Mouse (Mus musculus): Measurements from ENCODE around the gene Hpse2.

Hpse2 gene

DNA sequence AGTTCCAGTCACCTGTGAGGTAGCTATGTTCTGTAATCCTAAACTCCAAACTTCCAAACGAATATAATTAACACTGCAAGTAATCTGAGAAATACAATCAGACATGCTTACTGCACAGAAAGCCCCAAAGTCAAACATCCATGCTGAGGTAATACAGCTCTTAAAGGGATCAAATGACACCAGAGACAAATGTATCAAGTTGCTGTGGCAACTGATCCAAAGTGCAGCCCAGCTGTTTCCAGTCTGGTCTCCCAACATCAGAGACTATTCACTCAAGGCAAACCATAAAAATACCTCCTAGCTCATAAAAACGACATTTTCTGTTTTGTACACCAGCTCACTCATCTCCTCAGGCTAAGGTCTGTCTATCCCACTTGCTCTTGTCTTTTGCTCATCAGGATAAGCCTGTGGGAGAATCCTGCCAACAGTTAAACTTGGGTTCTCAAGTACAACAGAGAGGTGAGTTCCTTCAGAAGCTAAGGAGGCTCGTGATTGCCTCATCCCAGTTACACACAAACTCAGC lies 440.0 kb downstream of the Hpse2 start:
- no peak for DNase-seq (ENCODE audit: low read depth, low spot score)
- H3K27me3 ChIP-seq (ENCODE audit: control insufficient read depth, insufficient read depth, low read length, poor library complexity, severe bottlenecking), result no peaks in the 10 kb centered on the region
- H3K36me3 ChIP-seq (ENCODE audit: control insufficient read depth, insufficient read depth, low read length, poor library complexity, severe bottlenecking), result no peaks in the 10 kb centered on the region

DNA sequence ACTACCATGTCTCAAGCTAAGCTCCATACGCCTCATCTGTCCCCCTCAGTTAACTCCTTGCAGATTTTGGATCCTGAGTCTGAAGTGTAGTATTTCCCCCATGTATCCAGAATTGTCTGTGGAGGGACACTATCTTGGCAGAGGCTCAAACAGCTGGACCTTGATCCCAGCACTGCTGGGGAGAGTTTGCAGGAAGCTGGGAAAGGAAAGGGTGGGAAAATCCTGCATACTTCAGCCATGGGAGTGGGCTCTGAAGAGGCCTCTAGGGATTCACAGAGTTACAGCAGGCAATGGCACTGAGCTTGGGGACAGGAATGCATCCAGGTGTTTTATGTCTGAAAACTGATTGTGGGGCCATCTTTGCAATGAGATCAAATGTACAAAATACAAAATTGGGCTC lies 450.6 kb downstream of the Hpse2 start:
- no peaks in the 10 kb centered on the region for H3K27me3 ChIP-seq (ENCODE audit: control insufficient read depth, insufficient read depth, low read length, poor library complexity, severe bottlenecking)
- H3K36me3 ChIP-seq (ENCODE audit: control insufficient read depth, insufficient read depth, low read length, poor library complexity, severe bottlenecking), result no peaks in the 10 kb centered on the region
- no peak for DNase-seq (ENCODE audit: low read depth, low spot score)

GRCm38 (mm10) chr19:42936661-42937193 lies 451.4 kb downstream of the Hpse2 start:
- Histone ChIP-seq H3K27me3 (ENCODE audit: control insufficient read depth, insufficient read depth, low read length, poor library complexity, severe bottlenecking) (no peaks in the 10 kb centered on the region), H3K36me3 (ENCODE audit: control insufficient read depth, insufficient read depth, low read length, poor library complexity, severe bottlenecking) (no peaks in the 10 kb centered on the region)
- DNase-seq (ENCODE audit: low read depth, low spot score), result no peak

DNA sequence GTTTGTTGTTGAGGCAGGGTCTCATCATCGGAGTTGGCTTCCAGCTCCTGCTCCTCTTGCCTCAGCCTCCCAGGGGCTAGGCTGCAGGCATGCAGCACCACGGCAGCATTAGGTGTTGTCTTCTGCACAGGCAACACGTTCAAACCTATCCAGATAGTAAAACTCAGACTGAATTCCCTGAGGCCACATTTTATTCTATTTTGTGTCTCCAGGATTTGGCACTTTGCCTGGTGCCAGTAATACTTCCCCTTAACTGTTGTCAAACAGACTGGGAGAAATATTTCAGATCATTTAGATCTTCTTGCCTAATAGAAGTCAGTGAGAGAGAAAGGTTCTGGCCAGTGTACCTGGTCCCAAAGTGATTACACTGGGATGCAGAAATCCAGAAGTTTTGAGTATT lies 458.5 kb downstream of the Hpse2 start:
- no peak for DNase-seq (ENCODE audit: low read depth, low spot score)
- H3K36me3 ChIP-seq (ENCODE audit: control insufficient read depth, insufficient read depth, low read length, poor library complexity, severe bottlenecking), result no peaks in the 10 kb centered on the region
- no peaks in the 10 kb centered on the region for H3K27me3 ChIP-seq (ENCODE audit: control insufficient read depth, insufficient read depth, low read length, poor library complexity, severe bottlenecking)

DNA sequence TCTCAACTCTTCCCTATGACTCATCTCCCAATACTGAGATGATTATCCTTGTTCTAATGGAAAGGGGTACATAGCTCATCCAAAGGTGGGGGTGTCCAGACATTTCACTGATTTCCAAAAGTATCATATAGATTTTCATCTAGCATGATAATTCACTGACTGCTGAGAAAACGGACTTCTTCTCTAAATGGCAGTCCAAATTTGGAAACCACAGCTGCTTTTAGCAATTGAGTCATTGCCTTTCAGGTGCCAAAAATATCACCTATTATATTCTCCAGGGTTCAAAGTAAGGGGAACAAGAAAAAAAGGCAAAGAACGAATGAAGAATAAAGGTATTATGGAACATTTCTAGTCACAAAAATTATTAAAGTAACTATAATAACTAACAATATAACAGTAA lies 459.9 kb downstream of the Hpse2 start:
- H3K36me3 ChIP-seq (ENCODE audit: control insufficient read depth, insufficient read depth, low read length, poor library complexity, severe bottlenecking), result no peaks in the 10 kb centered on the region
- H3K27me3 ChIP-seq (ENCODE audit: control insufficient read depth, insufficient read depth, low read length, poor library complexity, severe bottlenecking), result no peaks in the 10 kb centered on the region
- no peak for DNase-seq (ENCODE audit: low read depth, low spot score)

GRCm38 (mm10) chr19:42922610-42923009 lies 465.5 kb downstream of the Hpse2 start:
- no peaks in the 10 kb centered on the region for H3K27me3 ChIP-seq (ENCODE audit: control insufficient read depth, insufficient read depth, low read length, poor library complexity, severe bottlenecking)
- no peaks in the 10 kb centered on the region for H3K36me3 ChIP-seq (ENCODE audit: control insufficient read depth, insufficient read depth, low read length, poor library complexity, severe bottlenecking)
- DNase-seq (ENCODE audit: low read depth, low spot score), result no peak

GRCm38 (mm10) chr19:42913703-42914102 lies 474.5 kb downstream of the Hpse2 start:
- Histone ChIP-seq H3K36me3 (ENCODE audit: control insufficient read depth, insufficient read depth, low read length, poor library complexity, severe bottlenecking) (no peaks in the 10 kb centered on the region), H3K27me3 (ENCODE audit: control insufficient read depth, insufficient read depth, low read length, poor library complexity, severe bottlenecking) (no peaks in the 10 kb centered on the region)
- DNase-seq (ENCODE audit: low read depth, low spot score), result no peak

DNA sequence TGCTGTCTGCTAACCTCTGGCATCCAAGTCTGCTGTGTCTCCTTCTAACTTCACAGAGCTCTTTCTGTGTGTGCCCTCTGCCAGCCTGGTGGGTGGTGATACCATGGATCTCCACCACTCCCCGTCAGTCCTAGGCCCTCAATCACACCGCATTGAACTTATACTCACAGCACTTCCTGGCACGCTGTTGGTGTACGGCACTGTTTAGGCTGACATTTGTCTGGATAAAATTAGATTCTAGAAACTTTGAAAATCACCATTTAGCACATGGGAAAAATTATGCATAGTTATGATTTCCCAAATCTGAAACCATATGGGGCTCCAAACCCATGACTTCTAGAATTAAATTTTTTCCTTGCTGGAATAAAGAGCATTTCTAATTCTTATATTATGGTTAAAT lies 478.4 kb downstream of the Hpse2 start:
- no peak for DNase-seq (ENCODE audit: low read depth, low spot score)
- Histone ChIP-seq H3K36me3 (ENCODE audit: control insufficient read depth, insufficient read depth, low read length, poor library complexity, severe bottlenecking) (no peaks in the 10 kb centered on the region), H3K27me3 (ENCODE audit: control insufficient read depth, insufficient read depth, low read length, poor library complexity, severe bottlenecking) (no peaks in the 10 kb centered on the region)

- H3K36me3 ChIP-seq (ENCODE audit: control insufficient read depth, insufficient read depth, low read length, poor library complexity, severe bottlenecking), result no peaks in the 10 kb centered on the region
Measured at GRCm38 (mm10) chr19:42908553-42908952, 479.6 kb downstream of the Hpse2 start.

GRCm38 (mm10) chr19:42906328-42906727 lies 481.8 kb downstream of the Hpse2 start:
- Histone ChIP-seq H3K36me3 (ENCODE audit: control insufficient read depth, insufficient read depth, low read length, poor library complexity, severe bottlenecking) (no peaks in the 10 kb centered on the region), H3K27me3 (ENCODE audit: control insufficient read depth, insufficient read depth, low read length, poor library complexity, severe bottlenecking) (no peaks in the 10 kb centered on the region)
- no peak for DNase-seq (ENCODE audit: low read depth, low spot score)

More at GRCm38 (mm10) chr19:42908553-42908952, 479.6 kb downstream of the Hpse2 start:
- no peaks in the 10 kb centered on the region for H3K27me3 ChIP-seq (ENCODE audit: control insufficient read depth, insufficient read depth, low read length, poor library complexity, severe bottlenecking)
- no peak for DNase-seq (ENCODE audit: low read depth, low spot score)

DNA sequence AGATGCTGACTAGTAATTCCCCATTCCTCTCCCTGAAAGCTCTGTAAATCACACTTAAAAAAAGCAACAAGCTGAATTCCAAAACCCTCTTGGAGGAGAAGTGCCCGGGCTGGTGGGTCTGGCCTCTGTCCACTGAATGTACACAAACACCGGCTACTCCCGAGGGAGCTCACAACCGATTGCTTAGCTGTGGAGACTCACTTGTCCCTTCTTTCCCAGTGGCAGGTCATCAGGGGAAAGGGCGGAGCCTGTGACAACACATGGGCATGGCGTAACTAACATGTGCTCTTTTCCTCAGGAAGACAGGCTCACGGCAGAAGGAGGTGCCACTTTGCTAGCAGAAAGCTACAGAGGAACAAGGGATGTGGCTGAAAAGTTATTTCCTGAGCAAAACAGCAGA lies 483.4 kb downstream of the Hpse2 start:
- Histone ChIP-seq H3K36me3 (ENCODE audit: control insufficient read depth, insufficient read depth, low read length, poor library complexity, severe bottlenecking) (no peaks in the 10 kb centered on the region), H3K27me3 (ENCODE audit: control insufficient read depth, insufficient read depth, low read length, poor library complexity, severe bottlenecking) (no peaks in the 10 kb centered on the region)
- DNase-seq (ENCODE audit: low read depth, low spot score), result no peak

DNA sequence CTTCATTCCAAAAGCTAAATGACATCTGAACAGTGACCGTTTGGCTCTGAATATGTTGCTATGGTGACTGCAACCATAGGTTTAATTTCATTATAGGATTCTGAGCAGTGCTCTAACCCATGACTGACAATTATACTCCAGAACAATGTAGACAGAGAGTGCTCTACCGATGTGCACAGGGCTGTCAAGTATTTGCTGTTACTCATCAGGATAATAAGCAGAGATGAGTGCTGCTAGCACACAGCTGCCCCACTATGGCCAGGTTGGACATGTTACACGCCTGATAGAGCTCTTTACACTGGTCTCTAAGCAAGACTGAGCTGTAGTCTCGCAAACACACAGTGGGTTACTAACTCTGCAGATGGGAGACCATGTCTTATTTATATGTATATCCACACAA lies 483.9 kb downstream of the Hpse2 start:
- Histone ChIP-seq H3K27me3 (ENCODE audit: control insufficient read depth, insufficient read depth, low read length, poor library complexity, severe bottlenecking) (no peaks in the 10 kb centered on the region), H3K36me3 (ENCODE audit: control insufficient read depth, insufficient read depth, low read length, poor library complexity, severe bottlenecking) (no peaks in the 10 kb centered on the region)
- DNase-seq (ENCODE audit: low read depth, low spot score), result no peak

DNA sequence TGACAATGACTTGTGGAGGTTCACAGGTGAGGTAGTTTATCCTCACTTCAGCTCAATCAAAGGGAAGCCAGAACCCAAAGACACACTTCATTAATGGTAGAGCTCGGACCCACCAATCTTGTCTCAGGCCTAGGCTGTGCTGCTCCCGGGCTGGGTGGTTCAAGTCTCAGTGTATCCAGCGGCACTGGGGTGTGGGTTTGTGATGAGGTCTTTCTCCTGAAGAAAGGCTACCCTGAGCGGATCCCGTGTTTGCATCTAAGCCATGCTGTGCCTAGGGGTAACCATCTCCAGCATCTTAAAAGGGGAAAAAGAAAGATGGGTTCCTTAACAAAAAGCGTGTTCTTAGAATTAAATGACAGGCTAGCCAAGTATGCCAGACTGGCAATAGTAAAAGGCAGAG lies 484.3 kb downstream of the Hpse2 start:
- Histone ChIP-seq H3K36me3 (ENCODE audit: control insufficient read depth, insufficient read depth, low read length, poor library complexity, severe bottlenecking) (no peaks in the 10 kb centered on the region), H3K27me3 (ENCODE audit: control insufficient read depth, insufficient read depth, low read length, poor library complexity, severe bottlenecking) (no peaks in the 10 kb centered on the region)
- no peak for DNase-seq (ENCODE audit: low read depth, low spot score)

DNA sequence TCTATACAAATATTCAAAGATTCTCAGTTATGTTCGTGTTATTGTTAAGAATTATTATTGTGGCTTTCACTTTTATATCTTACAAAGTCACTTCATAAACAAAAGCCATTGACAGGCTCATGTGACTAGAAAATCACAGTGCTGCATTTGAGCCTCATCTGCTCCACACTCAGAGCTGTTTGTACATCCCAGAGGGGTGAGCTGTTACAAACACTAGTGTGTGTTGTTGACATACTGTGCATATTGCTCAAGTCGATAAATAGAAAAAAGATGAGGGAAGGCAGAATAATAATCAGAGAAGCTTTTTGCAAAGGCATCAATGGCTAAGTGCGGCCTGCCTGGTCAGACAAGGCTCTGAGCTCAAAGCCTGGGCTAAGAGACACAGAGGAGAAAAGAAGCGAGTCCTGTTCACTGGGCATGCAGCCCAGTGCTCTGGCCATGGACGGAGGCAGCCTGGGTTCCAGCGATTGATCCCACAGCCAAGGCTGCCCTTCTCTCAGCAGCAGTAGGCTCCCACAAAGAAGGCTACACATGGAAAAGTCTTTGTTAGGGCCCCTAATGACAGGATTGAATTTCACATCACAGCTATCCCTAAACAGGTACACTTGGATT lies 485.6 kb downstream of the Hpse2 start:
- no peak for DNase-seq (ENCODE audit: low read depth, low spot score)
- Histone ChIP-seq H3K27me3 (ENCODE audit: control insufficient read depth, insufficient read depth, low read length, poor library complexity, severe bottlenecking) (no peaks in the 10 kb centered on the region), H3K36me3 (ENCODE audit: control insufficient read depth, insufficient read depth, low read length, poor library complexity, severe bottlenecking) (no peaks in the 10 kb centered on the region)

GRCm38 (mm10) chr19:42891599-42891998 lies 496.6 kb downstream of the Hpse2 start:
- H3K27me3 ChIP-seq (ENCODE audit: control insufficient read depth, insufficient read depth, low read length, poor library complexity, severe bottlenecking), result no peaks in the 10 kb centered on the region
- H3K36me3 ChIP-seq (ENCODE audit: control insufficient read depth, insufficient read depth, low read length, poor library complexity, severe bottlenecking), result no peaks in the 10 kb centered on the region
- DNase-seq (ENCODE audit: low read depth, low spot score), result no peak

- DNase-seq (ENCODE audit: low read depth, low spot score), result no peak
- no peaks in the 10 kb centered on the region for H3K36me3 ChIP-seq (ENCODE audit: control insufficient read depth, insufficient read depth, low read length, poor library complexity, severe bottlenecking)
- H3K27me3 ChIP-seq (ENCODE audit: control insufficient read depth, insufficient read depth, low read length, poor library complexity, severe bottlenecking), result no peaks in the 10 kb centered on the region
Measured at GRCm38 (mm10) chr19:42877653-42878052, 510.5 kb downstream of the Hpse2 start.

Measured in splenic B cell, adult 2 months (primary cell).